Mouse (Mus musculus) neural tube, embryonic 11.5 days (tissue): ENCODE data around the gene Tfr2. TPM values are rescaled to one million over a fixed set of nuclear protein-coding genes. Genes with fewer than 3 reads are reported as not detected.
A peak's percentile ranks its signal among the peaks of the same experiment; 100 is the strongest.
"Not testable (repeated sequence)": the region's sequence is repeated elsewhere in the genome, so short reads cannot be mapped to it uniquely, and the experiment has no call there.

Source experiments
- ATAC-seq: fragments of 200-750 bp; cut with Nextera tagmentation; 2 replicates; pipeline ENCODE4 v1.8.0; 2017; ENCODE audit warnings: moderate number of reproducible peaks, mild to moderate bottlenecking, moderate TSS enrichment, moderate library complexity; ENCODE audit not compliant: insufficient read depth, low FRiP score, low TSS enrichment
- DNase-seq: peaks from one replicate; pipeline ENCODE4 v3.0.0-alpha.2; 2015; ENCODE audit warnings: low spot score
- H3K27ac ChIP-seq: fragments of 300-500 bp; sonication (generic); 2 replicates; pipeline ENCODE4 v1.5.1; 2014; ENCODE audit warnings: low read depth, mild to moderate bottlenecking, low read length
- H3K27me3 ChIP-seq: fragments of 300-500 bp; sonication (generic); 2 replicates; pipeline ENCODE4 v1.6.1; 2014; ENCODE audit warnings: mild to moderate bottlenecking, low read length, mixed read lengths; ENCODE audit not compliant: control insufficient read depth, insufficient read depth
- H3K36me3 ChIP-seq: fragments of 300-500 bp; sonication (generic); 2 replicates; pipeline ENCODE4 v1.6.1; 2014; ENCODE audit warnings: mild to moderate bottlenecking, low read length, moderate library complexity, mixed read lengths; ENCODE audit not compliant: control insufficient read depth, insufficient read depth
- H3K4me1 ChIP-seq: fragments of 300-500 bp; sonication (generic); 2 replicates; pipeline ENCODE4 v1.6.1; 2014; ENCODE audit warnings: low read length, mixed read lengths; ENCODE audit not compliant: control insufficient read depth, insufficient read depth
- H3K4me2 ChIP-seq: fragments of 300-500 bp; sonication (generic); 2 replicates; pipeline ENCODE4 v1.6.1; 2014; ENCODE audit warnings: low read depth, mild to moderate bottlenecking, moderate library complexity
- H3K4me3 ChIP-seq: fragments of 300-500 bp; sonication (generic); 2 replicates; pipeline ENCODE4 v1.5.1; 2014; ENCODE audit warnings: low read depth, low read length
- H3K9ac ChIP-seq: fragments of 300-500 bp; sonication (generic); 2 replicates; pipeline ENCODE4 v1.6.1; 2014; ENCODE audit warnings: mild to moderate bottlenecking, low read length
- H3K9me3 ChIP-seq: fragments of 300-500 bp; sonication (generic); 2 replicates; pipeline ENCODE4 v1.6.1; 2016; ENCODE audit warnings: low read length; ENCODE audit not compliant: control insufficient read depth
- WGBS: fragments of 180-500 bp; shearing (Covaris S2); extraction: QIAGEN DNeasy Blood & Tissue Kit; methylation state at CpG from one replicate; pipeline ENCODE4 v1.1.7; 2014; 5-methylcytosine and 5-hydroxymethylcytosine counted together
- polyA plus RNA-seq: library from polyadenylated mRNA; unstranded; fragments of >200 nt; fragmentation: Nextera tagmentation; extraction: Ambion mirVana; gene quantifications from 2 replicates; pipeline ENCODE4 v1.2.1, GENCODE M21; 2014

The Tfr2 gene
- polyA plus RNA-seq, 1 experiment from 2014 or later, result 0.97 TPM

- Histone ChIP-seq H3K27ac (peak overlapping the region; percentile 83), H3K36me3 (no peaks in the 10 kb centered on the region; the same call in 1 of the 2 replicates), H3K9me3 (no peaks in the 10 kb centered on the region), H3K4me2 (peak overlapping the region; percentile 32), H3K4me1 (peaks cover 11% of the 10 kb centered on the region), H3K9ac (peak overlapping the region; percentile 41; the same call in 1 of the 2 replicates), H3K27me3 (0 out of 2 replicates have a peak, but pooled peaks cover 2% of the 10 kb centered on the region), H3K4me3 (0 out of 2 replicates have a peak overlapping the region, but pooled peaks have one; percentile 10)
- WGBS, result 22% methylated on average over 6 of the region's 6 CpGs
- ATAC-seq (no peak), DNase-seq (peak; percentile 64)
These were observed 41.6 kb downstream of the Tfr2 start for GRCm38 (mm10) chr5:137611245-137611602.

GRCm38 (mm10) chr5:137613076-137613475 lies 43.4 kb downstream of the Tfr2 start:
- Histone ChIP-seq H3K9ac (no peak overlapping the region), H3K27me3 (0 out of 2 replicates have a peak, but pooled peaks cover 2% of the 10 kb centered on the region), H3K4me1 (peaks cover 6% of the 10 kb centered on the region), H3K36me3 (no peaks in the 10 kb centered on the region), H3K4me3 (no peak overlapping the region), H3K27ac (no peak overlapping the region), H3K4me2 (no peak overlapping the region), H3K9me3 (no peaks in the 10 kb centered on the region)
- DNase-seq (no peak), ATAC-seq (no peak)
- WGBS, result 82% methylated on average over 5 of the region's 5 CpGs

GRCm38 (mm10) chr5:137613550-137613949 lies 43.9 kb downstream of the Tfr2 start, which contains the start of gene Pcolce:
Pcolce (minus strand) TSS chr5:137613784.
- H3K4me2 ChIP-seq, result no peak within 1 kb of the TSS
- no peak within 1 kb of the TSS for H3K9ac ChIP-seq
- WGBS, result 65% methylated on average over 11 of the region's 11 CpGs
- H3K27me3 ChIP-seq, result 0 out of 2 replicates have a peak, but pooled peaks cover 2% of the 10 kb centered on the region
- no peaks in the 10 kb centered on the region for H3K36me3 ChIP-seq
- no peak within 1 kb of the TSS for H3K4me3 ChIP-seq
- peaks cover 1% of the 10 kb centered on the region for H3K4me1 ChIP-seq
- DNase-seq, result no peak
- no peak within 1 kb of the TSS for H3K27ac ChIP-seq
- H3K9me3 ChIP-seq, result no peaks in the 10 kb centered on the region
- no peak for ATAC-seq

- H3K27ac ChIP-seq, H3K4me2 ChIP-seq, H3K27me3 ChIP-seq, ATAC-seq, H3K9ac ChIP-seq, H3K36me3 ChIP-seq, DNase-seq, H3K9me3 ChIP-seq, H3K4me3 ChIP-seq, H3K4me1 ChIP-seq: not testable (repeated sequence)
- WGBS, result 89% methylated on average over 2 of the region's 2 CpGs
These were observed 45.3 kb downstream of the Tfr2 start for GRCm38 (mm10) chr5:137614921-137615320.

GRCm38 (mm10) chr5:137615347-137615746 lies 45.7 kb downstream of the Tfr2 start:
- H3K4me1 ChIP-seq, result no peaks in the 10 kb centered on the region
- H3K9me3 ChIP-seq, result no peaks in the 10 kb centered on the region
- no peak overlapping the region for H3K9ac ChIP-seq
- H3K4me3 ChIP-seq, result no peak overlapping the region
- DNase-seq, result no peak
- no peak for ATAC-seq
- 93% methylated on average over 7 of the region's 7 CpGs for WGBS
- H3K4me2 ChIP-seq, result no peak overlapping the region
- H3K36me3 ChIP-seq, result no peaks in the 10 kb centered on the region
- H3K27ac ChIP-seq, result no peak overlapping the region
- no peaks in the 10 kb centered on the region for H3K27me3 ChIP-seq

- no peaks in the 10 kb centered on the region for H3K9me3 ChIP-seq
- 84% methylated on average over 11 of the region's 11 CpGs for WGBS
- no peak overlapping the region for H3K27ac ChIP-seq
- no peak overlapping the region for H3K4me3 ChIP-seq
- no peak for ATAC-seq
- no peak overlapping the region for H3K9ac ChIP-seq
- no peak overlapping the region for H3K4me2 ChIP-seq
- no peak for DNase-seq
- H3K4me1 ChIP-seq, result no peaks in the 10 kb centered on the region; the same call in 1 of the 2 replicates
- no peaks in the 10 kb centered on the region for H3K27me3 ChIP-seq
- H3K36me3 ChIP-seq, result no peaks in the 10 kb centered on the region
These were observed 54.4 kb downstream of the Tfr2 start for GRCm38 (mm10) chr5:137623937-137624530.

GRCm38 (mm10) chr5:137627991-137628390 lies 58.4 kb downstream of the Tfr2 start:
- 5% methylated on average over 9 of the region's 9 CpGs for WGBS
- Histone ChIP-seq H3K9me3 (no peaks in the 10 kb centered on the region), H3K27ac (peak overlapping the region; percentile 61), H3K4me1 (peaks cover 20% of the 10 kb centered on the region), H3K4me3 (peak overlapping the region; percentile 91), H3K4me2 (peak overlapping the region; percentile 62), H3K27me3 (no peaks in the 10 kb centered on the region), H3K36me3 (no peaks in the 10 kb centered on the region), H3K9ac (peak overlapping the region; percentile 52)
- peak; percentile 31 for DNase-seq
- no peak for ATAC-seq

- ATAC-seq (peak; percentile 99), DNase-seq (peak; percentile 100)
- H3K4me2 ChIP-seq, result peak within 1 kb of the TSS; percentile 82
- no peaks in the 10 kb centered on the region for H3K27me3 ChIP-seq
- H3K9ac ChIP-seq, result peak within 1 kb of the TSS; percentile 83
- peaks cover 20% of the 10 kb centered on the region for H3K4me1 ChIP-seq
- H3K4me3 ChIP-seq, result peak within 1 kb of the TSS; percentile 91
- WGBS, result under 1% methylated on average over 46 of the region's 46 CpGs
- no peaks in the 10 kb centered on the region for H3K36me3 ChIP-seq
- no peaks in the 10 kb centered on the region for H3K9me3 ChIP-seq
- H3K27ac ChIP-seq, result peak within 1 kb of the TSS; percentile 91
These were observed 59.1 kb downstream of the Tfr2 start, which contains the start of the genes Fbxo24, Lrch4 and Gm20605 for GRCm38 (mm10) chr5:137628498-137629305. Fbxo24 (minus strand) TSS chr5:137629002. Lrch4 (plus strand) TSS chr5:137629121. Gm20605 (plus strand) TSS chr5:137629175.
